Mouse (Mus musculus): ENCODE measurements around the gene Abcc8. TPM values are rescaled to one million over a fixed set of nuclear protein-coding genes. Genes with fewer than 3 reads are reported as not detected.

Abcc8 gene
- polyA plus RNA-seq, 1 experiment from 2014 or later, result 2.5 TPM

- 40% methylated on average over 8 of the region's 8 CpGs for WGBS
- ATAC-seq (ENCODE audit: low read depth), result no peak
These were observed 87.0 kb downstream of the Abcc8 start for GRCm38 (mm10) chr7:46092803-46093202.

GRCm38 (mm10) chr7:46088241-46088640 is 91.6 kb downstream of the Abcc8 start:
- no peak overlapping the region for H3K27ac ChIP-seq (ENCODE audit: low read length)
- H3K4me1 ChIP-seq (replicated peaks; ENCODE audit: control insufficient read depth, insufficient read depth, low read length), result peaks cover 7% of the 10 kb centered on the region; the same call in 1 of the 2 replicates
- no peak for ATAC-seq (ENCODE audit: low read depth)
- WGBS, result 74% methylated on average over 6 of the region's 6 CpGs
- no peak overlapping the region for H3K4me2 ChIP-seq (ENCODE audit: low read depth, low read length)
- no peak overlapping the region for H3K9ac ChIP-seq (ENCODE audit: low read length)
- H3K36me3 ChIP-seq (ENCODE audit: control insufficient read depth, insufficient read depth, low read length), result peaks cover 3% of the 10 kb centered on the region; the same call in 1 of the 2 replicates
- H3K4me3 ChIP-seq (ENCODE audit: low read length), result no peak overlapping the region
- 0 out of 2 replicates have a peak, but pooled peaks cover 4% of the 10 kb centered on the region for H3K9me3 ChIP-seq (ENCODE audit: control insufficient read depth, low read length)
- no peaks in the 10 kb centered on the region for H3K27me3 ChIP-seq (ENCODE audit: control insufficient read depth, insufficient read depth, low read depth, low read length)

More at GRCm38 (mm10) chr7:46092803-46093202, 87.0 kb downstream of the Abcc8 start:
- Histone ChIP-seq H3K4me2 (ENCODE audit: low read depth, low read length) (no peak overlapping the region), H3K4me1 (replicated peaks; ENCODE audit: control insufficient read depth, insufficient read depth, low read length) (no peaks in the 10 kb centered on the region), H3K9me3 (ENCODE audit: control insufficient read depth, low read length) (0 out of 2 replicates have a peak, but pooled peaks cover 4% of the 10 kb centered on the region), H3K27ac (ENCODE audit: low read length) (no peak overlapping the region), H3K27me3 (ENCODE audit: control insufficient read depth, insufficient read depth, low read depth, low read length) (peaks cover 12% of the 10 kb centered on the region), H3K9ac (ENCODE audit: low read length) (no peak overlapping the region), H3K4me3 (ENCODE audit: low read length) (no peak overlapping the region), H3K36me3 (ENCODE audit: control insufficient read depth, insufficient read depth, low read length) (no peaks in the 10 kb centered on the region)

- ATAC-seq (ENCODE audit: low read depth), result no peak
- Histone ChIP-seq H3K4me3 (ENCODE audit: low read length) (no peak overlapping the region), H3K36me3 (ENCODE audit: control insufficient read depth, insufficient read depth, low read length) (peaks cover 3% of the 10 kb centered on the region), H3K4me1 (replicated peaks; ENCODE audit: control insufficient read depth, insufficient read depth, low read length) (peaks cover 7% of the 10 kb centered on the region; the same call in 1 of the 2 replicates), H3K27ac (ENCODE audit: low read length) (no peak overlapping the region), H3K9ac (ENCODE audit: low read length) (no peak overlapping the region), H3K27me3 (ENCODE audit: control insufficient read depth, insufficient read depth, low read depth, low read length) (no peaks in the 10 kb centered on the region), H3K4me2 (ENCODE audit: low read depth, low read length) (no peak overlapping the region), H3K9me3 (ENCODE audit: control insufficient read depth, low read length) (0 out of 2 replicates have a peak, but pooled peaks cover 4% of the 10 kb centered on the region)
- WGBS, result 84% methylated on average over 6 of the region's 6 CpGs
These were observed 93.5 kb downstream of the Abcc8 start for GRCm38 (mm10) chr7:46086378-46086777.

- H3K9ac ChIP-seq (ENCODE audit: low read length), result no peak overlapping the region
- peaks cover 3% of the 10 kb centered on the region for H3K36me3 ChIP-seq (ENCODE audit: control insufficient read depth, insufficient read depth, low read length)
- H3K4me2 ChIP-seq (ENCODE audit: low read depth, low read length), result no peak overlapping the region
- ATAC-seq (ENCODE audit: low read depth), result peak; percentile 66
- H3K4me1 ChIP-seq (replicated peaks; ENCODE audit: control insufficient read depth, insufficient read depth, low read length), result peaks cover 7% of the 10 kb centered on the region; the same call in 1 of the 2 replicates
- WGBS, result 38% methylated on average over 16 of the region's 16 CpGs
- H3K27me3 ChIP-seq (ENCODE audit: control insufficient read depth, insufficient read depth, low read depth, low read length), result no peaks in the 10 kb centered on the region
- H3K4me3 ChIP-seq (ENCODE audit: low read length), result no peak overlapping the region
- no peak overlapping the region for H3K27ac ChIP-seq (ENCODE audit: low read length)
- H3K9me3 ChIP-seq (ENCODE audit: control insufficient read depth, low read length), result 0 out of 2 replicates have a peak, but pooled peaks cover 4% of the 10 kb centered on the region
These were observed 94.9 kb downstream of the Abcc8 start for GRCm38 (mm10) chr7:46084839-46085513.

GRCm38 (mm10) chr7:46084024-46084423 is 95.8 kb downstream of the Abcc8 start:
- H3K27me3 ChIP-seq (ENCODE audit: control insufficient read depth, insufficient read depth, low read depth, low read length), result no peaks in the 10 kb centered on the region
- no peak overlapping the region for H3K4me2 ChIP-seq (ENCODE audit: low read depth, low read length)
- peaks cover 7% of the 10 kb centered on the region; the same call in 1 of the 2 replicates for H3K4me1 ChIP-seq (replicated peaks; ENCODE audit: control insufficient read depth, insufficient read depth, low read length)
- WGBS, result 71% methylated on average over 10 of the region's 10 CpGs
- peaks cover 4% of the 10 kb centered on the region for H3K36me3 ChIP-seq (ENCODE audit: control insufficient read depth, insufficient read depth, low read length)
- H3K27ac ChIP-seq (ENCODE audit: low read length), result no peak overlapping the region
- H3K9ac ChIP-seq (ENCODE audit: low read length), result no peak overlapping the region
- no peak overlapping the region for H3K4me3 ChIP-seq (ENCODE audit: low read length)
- H3K9me3 ChIP-seq (ENCODE audit: control insufficient read depth, low read length), result 0 out of 2 replicates have a peak, but pooled peaks cover 4% of the 10 kb centered on the region
- ATAC-seq (ENCODE audit: low read depth), result peak; percentile 45

GRCm38 (mm10) chr7:46077675-46078074 is 102.2 kb downstream of the Abcc8 start:
- no peaks in the 10 kb centered on the region for H3K27me3 ChIP-seq (ENCODE audit: control insufficient read depth, insufficient read depth, low read depth, low read length)
- no peaks in the 10 kb centered on the region for H3K9me3 ChIP-seq (ENCODE audit: control insufficient read depth, low read length)
- no peaks in the 10 kb centered on the region for H3K4me1 ChIP-seq (replicated peaks; ENCODE audit: control insufficient read depth, insufficient read depth, low read length)
- peaks cover 13% of the 10 kb centered on the region for H3K36me3 ChIP-seq (ENCODE audit: control insufficient read depth, insufficient read depth, low read length)
- H3K27ac ChIP-seq (ENCODE audit: low read length), result no peak overlapping the region
- no peak overlapping the region for H3K4me2 ChIP-seq (ENCODE audit: low read depth, low read length)
- no peak overlapping the region for H3K9ac ChIP-seq (ENCODE audit: low read length)
- 80% methylated on average over 12 of the region's 12 CpGs for WGBS
- ATAC-seq (ENCODE audit: low read depth), result no peak
- no peak overlapping the region for H3K4me3 ChIP-seq (ENCODE audit: low read length)

GRCm38 (mm10) chr7:46076844-46077243 is 103.0 kb downstream of the Abcc8 start:
- H3K4me3 ChIP-seq (ENCODE audit: low read length), result no peak overlapping the region
- H3K9ac ChIP-seq (ENCODE audit: low read length), result no peak overlapping the region
- ATAC-seq (ENCODE audit: low read depth), result no peak
- no peaks in the 10 kb centered on the region for H3K9me3 ChIP-seq (ENCODE audit: control insufficient read depth, low read length)
- no peaks in the 10 kb centered on the region for H3K27me3 ChIP-seq (ENCODE audit: control insufficient read depth, insufficient read depth, low read depth, low read length)
- H3K4me2 ChIP-seq (ENCODE audit: low read depth, low read length), result no peak overlapping the region
- H3K27ac ChIP-seq (ENCODE audit: low read length), result no peak overlapping the region
- WGBS, result 79% methylated on average over 7 of the region's 7 CpGs
- H3K36me3 ChIP-seq (ENCODE audit: control insufficient read depth, insufficient read depth, low read length), result peaks cover 19% of the 10 kb centered on the region
- no peaks in the 10 kb centered on the region for H3K4me1 ChIP-seq (replicated peaks; ENCODE audit: control insufficient read depth, insufficient read depth, low read length)

- Histone ChIP-seq H3K4me3 (ENCODE audit: low read length) (no peak overlapping the region), H3K9me3 (ENCODE audit: control insufficient read depth, low read length) (no peaks in the 10 kb centered on the region), H3K9ac (ENCODE audit: low read length) (no peak overlapping the region), H3K4me2 (ENCODE audit: low read depth, low read length) (no peak overlapping the region), H3K27ac (ENCODE audit: low read length) (no peak overlapping the region), H3K36me3 (ENCODE audit: control insufficient read depth, insufficient read depth, low read length) (peaks cover 34% of the 10 kb centered on the region), H3K27me3 (ENCODE audit: control insufficient read depth, insufficient read depth, low read depth, low read length) (no peaks in the 10 kb centered on the region), H3K4me1 (replicated peaks; ENCODE audit: control insufficient read depth, insufficient read depth, low read length) (no peaks in the 10 kb centered on the region)
- ATAC-seq (ENCODE audit: low read depth), result no peak
- 90% methylated on average over 8 of the region's 8 CpGs for whole genome bisulfite sequencing
These were observed 111.0 kb downstream of the Abcc8 start for GRCm38 (mm10) chr7:46068831-46069230.

GRCm38 (mm10) chr7:46063296-46063695 is 116.5 kb downstream of the Abcc8 start:
- no peak overlapping the region for H3K4me2 ChIP-seq (ENCODE audit: low read depth, low read length)
- WGBS, result 84% methylated on average over 6 of the region's 6 CpGs
- H3K27me3 ChIP-seq (ENCODE audit: control insufficient read depth, insufficient read depth, low read depth, low read length), result no peaks in the 10 kb centered on the region
- no peaks in the 10 kb centered on the region for H3K9me3 ChIP-seq (ENCODE audit: control insufficient read depth, low read length)
- no peak overlapping the region for H3K27ac ChIP-seq (ENCODE audit: low read length)
- H3K9ac ChIP-seq (ENCODE audit: low read length), result no peak overlapping the region
- H3K4me1 ChIP-seq (replicated peaks; ENCODE audit: control insufficient read depth, insufficient read depth, low read length), result no peaks in the 10 kb centered on the region
- ATAC-seq (ENCODE audit: low read depth), result no peak
- no peak overlapping the region for H3K4me3 ChIP-seq (ENCODE audit: low read length)
- peaks cover 34% of the 10 kb centered on the region for H3K36me3 ChIP-seq (ENCODE audit: control insufficient read depth, insufficient read depth, low read length)

Measured in lung, embryonic 16.5 days (tissue).